Comparison of ENCODE assay signal across 10 mouse cellular contexts in genomic region chr9:27325920-27326319, GRCm38 (mm10). TPM values are rescaled to one million over a fixed set of nuclear protein-coding genes. Genes with fewer than 3 reads are reported as not detected.
DNase-seq lines count a peak whose midpoint lies in the region; ATAC-seq and TF ChIP-seq lines count a peak whose summit lies in the region.
"Had no signal": no experiment of that assay in that cellular context is flagged by ENCODE, and none has a peak within 500 bp of the region (broad histone marks: within the 10 kb centered on the region; RNA-seq: fewer than 3 reads in every experiment).

No protein-coding gene starts in this region.

- no peaks in the 10 kb centered on the region for H3K9me3 ChIP-seq in hindbrain, embryonic 11.5 days (ENCODE audit: control insufficient read depth, low read length)
- H3K9me3 ChIP-seq in hindbrain, embryonic 12.5 days (replicated peaks), result no peaks in the 10 kb centered on the region
- H3K9me3 ChIP-seq in G1E (replicated peaks), result peaks cover 34% of the 10 kb centered on the region
- no peaks in the 10 kb centered on the region for H3K9me3 ChIP-seq in midbrain, embryonic 14.5 days (ENCODE audit: control insufficient read depth, low read length)
- H3K9me3 ChIP-seq: limb, embryonic 12.5 days; stomach, embryonic 15.5 days had no signal

- H3K36me3 ChIP-seq in hindbrain, embryonic 11.5 days (ENCODE audit: control insufficient read depth, insufficient read depth, low read length), result no peaks in the 10 kb centered on the region
- H3K36me3 ChIP-seq in hindbrain, embryonic 12.5 days, result peaks cover 38% of the 10 kb centered on the region
- no peaks in the 10 kb centered on the region for H3K36me3 ChIP-seq in G1E (replicated peaks)
- peaks cover 47% of the 10 kb centered on the region for H3K36me3 ChIP-seq in midbrain, embryonic 14.5 days (ENCODE audit: control insufficient read depth, insufficient read depth, low read length)
- H3K36me3 ChIP-seq: limb, embryonic 12.5 days; stomach, embryonic 15.5 days had no signal

- intact Hi-C loops in gastrocnemius, postnatal 14 days (cut with DNase I; ENCODE audit: low total_unique reads), result loop anchor here (10.0 kb wide), 2 partner anchors 221 to 251 kb away; no protein-coding TSS in a partner anchor

- no peak overlapping the region for H3K4me2 ChIP-seq in hindbrain, embryonic 11.5 days (replicated peaks; ENCODE audit: low read depth, low read length)
- H3K4me2 ChIP-seq in hindbrain, embryonic 12.5 days (replicated peaks), result no peak overlapping the region
- H3K4me2 ChIP-seq in midbrain, embryonic 14.5 days (ENCODE audit: low read length), result no peak overlapping the region
- H3K4me2 ChIP-seq: limb, embryonic 12.5 days; stomach, embryonic 15.5 days had no signal

- 43% methylated on average over 2 of the region's 2 CpGs for WGBS in hindbrain, embryonic 11.5 days
- 57% methylated on average over 2 of the region's 2 CpGs for WGBS in hindbrain, embryonic 12.5 days
- 53% methylated on average over 2 of the region's 2 CpGs for WGBS in midbrain, embryonic 14.5 days

- H3K4me1 ChIP-seq in hindbrain, embryonic 11.5 days (replicated peaks; ENCODE audit: control insufficient read depth, insufficient read depth, low read length), result no peaks in the 10 kb centered on the region
- no peaks in the 10 kb centered on the region; the same call in none of the 2 replicates for H3K4me1 ChIP-seq in hindbrain, embryonic 12.5 days
- H3K4me1 ChIP-seq in G1E (ENCODE audit: insufficient read depth, low read depth, low read length), result no peaks in the 10 kb centered on the region
- no peaks in the 10 kb centered on the region for H3K4me1 ChIP-seq in midbrain, embryonic 14.5 days (ENCODE audit: control insufficient read depth, insufficient read depth, low read length)
- H3K4me1 ChIP-seq: limb, embryonic 12.5 days; stomach, embryonic 15.5 days had no signal

- peak; percentile 76 for DNase-seq in hindbrain, embryonic 11.5 days (ENCODE audit: low spot score)
- DNase-seq in G1E (ENCODE audit: low spot score), result no peak
- DNase-seq in cerebellum, adult 9-11 months, result peak; percentile 79
- DNase-seq in gastrocnemius, postnatal 14 days, result peak; percentile 54
- DNase-seq in layer of hippocampus, adult 9-10 months (ENCODE audit: low spot score), result peak; percentile 56
- peak; percentile 85 for DNase-seq in midbrain, embryonic 14.5 days
- no peak for DNase-seq in T-cell, adult 2 months (ENCODE audit: low spot score)

- H3K9ac ChIP-seq in hindbrain, embryonic 11.5 days (ENCODE audit: low read depth, low read length), result no peak overlapping the region
- H3K9ac ChIP-seq in hindbrain, embryonic 12.5 days, result no peak overlapping the region
- H3K9ac ChIP-seq in midbrain, embryonic 14.5 days (replicated peaks; ENCODE audit: low read length), result no peak overlapping the region
- H3K9ac ChIP-seq: limb, embryonic 12.5 days; stomach, embryonic 15.5 days had no signal

- no peak overlapping the region for H3K4me3 ChIP-seq in hindbrain, embryonic 11.5 days (ENCODE audit: low read depth, low read length)
- H3K4me3 ChIP-seq in hindbrain, embryonic 12.5 days, result no peak overlapping the region
- no peak overlapping the region for H3K4me3 ChIP-seq in G1E (ENCODE audit: low read depth, low read length)
- H3K4me3 ChIP-seq in midbrain, embryonic 14.5 days (replicated peaks; ENCODE audit: low read depth, low read length), result no peak overlapping the region
- H3K4me3 ChIP-seq: limb, embryonic 12.5 days; stomach, embryonic 15.5 days had no signal

- no peak overlapping the region for H3K27ac ChIP-seq in hindbrain, embryonic 11.5 days (ENCODE audit: low read depth, low read length)
- H3K27ac ChIP-seq in hindbrain, embryonic 12.5 days, result no peak overlapping the region
- H3K27ac ChIP-seq in midbrain, embryonic 14.5 days (replicated peaks; ENCODE audit: low read depth, low read length), result no peak overlapping the region
- H3K27ac ChIP-seq: limb, embryonic 12.5 days; stomach, embryonic 15.5 days had no signal

- ATAC-seq in hindbrain, embryonic 11.5 days (ENCODE audit: low FRiP score), result no peak; the same call in 1 of the 2 replicates
- no peak for ATAC-seq in hindbrain, embryonic 12.5 days (ENCODE audit: low FRiP score)
- no peak for ATAC-seq in G1E (ENCODE audit: extremely low read depth, insufficient number of reproducible peaks, low FRiP score, poor library complexity, severe bottlenecking)
- ATAC-seq in midbrain, embryonic 14.5 days (ENCODE audit: low FRiP score, low TSS enrichment), result peak; percentile 50; the same call in 1 of the 2 replicates

- no peaks in the 10 kb centered on the region for H3K27me3 ChIP-seq in hindbrain, embryonic 11.5 days (ENCODE audit: control insufficient read depth, insufficient read depth, low read length)
- no peaks in the 10 kb centered on the region for H3K27me3 ChIP-seq in hindbrain, embryonic 12.5 days
- no peaks in the 10 kb centered on the region; the same call in 1 of the 2 replicates for H3K27me3 ChIP-seq in G1E (ENCODE audit: insufficient read depth, low read length)
- no peaks in the 10 kb centered on the region for H3K27me3 ChIP-seq in midbrain, embryonic 14.5 days (ENCODE audit: control insufficient read depth, insufficient read depth, low read length)
- H3K27me3 ChIP-seq: limb, embryonic 12.5 days; stomach, embryonic 15.5 days had no signal

- TF ChIP-seq CTCF in G1E (IDR thresholded peaks at IDR 0.05; ENCODE audit: low read depth, low read length), result 0 out of 2 replicates have a peak, but pooled peaks have one; percentile 15

RNA-seq across cellular contexts. Expression of gene Igsf9b, which starts 26.9 kb away (rescaled TPM):
- polyA plus RNA-seq in hindbrain, embryonic 11.5 days (2014; fragmentation: Nextera tagmentation; extraction: Ambion mirVana), result 5.7 and 6.6 TPM in 2 replicates
- polyA plus RNA-seq in hindbrain, embryonic 12.5 days (2016; fragmentation: Nextera tagmentation; extraction: Ambion mirVana), result 10.3 and 11.6 TPM in 2 replicates
- not detected in 2 replicates for total RNA-seq in G1E (2014; fragmentation: Nextera tagmentation)
- 0.06 and 0.11 TPM in 2 replicates for total RNA-seq in G1E (2017)
- not detected in 2 replicates for polyA plus RNA-seq in G1E (2012)
- total RNA-seq in gastrocnemius, postnatal 14 days (2021), result 1 to 10 TPM; 2.8 to 5.5 TPM
- 12.0 and 15.2 TPM in 2 replicates for polyA plus RNA-seq in midbrain, embryonic 14.5 days (2014; fragmentation: Nextera tagmentation; extraction: Ambion mirVana)

Comparison
In these comparisons a context has a peak if more than half of its experiments do, and no peak if none do; other contexts are left out.
1. DNase-seq: peak in hindbrain, embryonic 11.5 days (single experiment), cerebellum, adult 9-11 months (single experiment), gastrocnemius, postnatal 14 days (single experiment), layer of hippocampus, adult 9-10 months (single experiment) and midbrain, embryonic 14.5 days (single experiment); none in G1E (single experiment) and T-cell, adult 2 months (single experiment).